In the genomic region with DNA sequence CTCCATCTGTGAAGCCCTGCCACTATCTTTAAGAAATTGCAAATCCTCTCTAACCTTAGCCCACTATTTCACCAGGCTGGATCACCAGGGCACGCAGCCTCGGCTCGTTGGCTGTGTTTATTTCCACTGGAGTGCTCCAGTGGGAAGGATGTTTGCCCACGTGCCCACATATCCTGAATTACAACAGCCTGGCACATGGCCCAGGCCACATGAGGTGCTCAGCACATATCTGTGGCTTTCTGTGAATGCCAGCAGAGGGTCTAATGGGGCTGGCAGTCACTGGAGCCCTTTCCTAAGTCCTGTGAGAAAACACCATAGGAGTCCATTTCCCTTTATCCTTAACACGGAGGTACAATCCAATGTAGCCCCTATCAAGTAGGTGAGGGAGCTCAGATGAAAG, we compare ENCODE assay signal across 26 mouse cellular contexts. TPM values are rescaled to one million over a fixed set of nuclear protein-coding genes. Genes with fewer than 3 reads are reported as not detected.
DNase-seq lines count a peak whose midpoint lies in the region; ATAC-seq and TF ChIP-seq lines count a peak whose summit lies in the region.
"Had no signal": no experiment of that assay in that cellular context is flagged by ENCODE, and none has a peak within 500 bp of the region (broad histone marks: within the 10 kb centered on the region; RNA-seq: fewer than 3 reads in every experiment).

No protein-coding gene starts in this region.

- H3K4me1 ChIP-seq in embryonic facial prominence, embryonic 14.5 days (ENCODE audit: control insufficient read depth, insufficient read depth, low read length), result peaks cover 7% of the 10 kb centered on the region; the same call in 1 of the 2 replicates
- peaks cover 8% of the 10 kb centered on the region for H3K4me1 ChIP-seq in embryonic facial prominence, embryonic 10.5 days
- no peaks in the 10 kb centered on the region for H3K4me1 ChIP-seq in midbrain, postnatal 0 days (ENCODE audit: insufficient read depth, low read length)

- TF ChIP-seq CTCF in midbrain, postnatal 0 days (IDR thresholded peaks at IDR 0.05), result no peak

- peaks cover 3% of the 10 kb centered on the region; the same call in 1 of the 2 replicates for H3K27me3 ChIP-seq in embryonic facial prominence, embryonic 14.5 days (replicated peaks; ENCODE audit: control insufficient read depth, insufficient read depth, low read length)
- no peaks in the 10 kb centered on the region for H3K27me3 ChIP-seq in embryonic facial prominence, embryonic 10.5 days (replicated peaks; ENCODE audit: low read depth, poor library complexity, severe bottlenecking)
- no peaks in the 10 kb centered on the region; the same call in 1 of the 2 replicates for H3K27me3 ChIP-seq in midbrain, postnatal 0 days (ENCODE audit: insufficient read depth, low read length)
- H3K27me3 ChIP-seq: lung, embryonic 15.5 days had no signal

- WGBS in embryonic facial prominence, embryonic 14.5 days, result 59% methylated on average over 5 of the region's 5 CpGs
- 78% methylated on average over 5 of the region's 5 CpGs for WGBS in embryonic facial prominence, embryonic 10.5 days
- WGBS in midbrain, postnatal 0 days, result 60% methylated on average over 5 of the region's 5 CpGs

- no peak overlapping the region for H3K9ac ChIP-seq in embryonic facial prominence, embryonic 14.5 days (ENCODE audit: low read depth, low read length)
- no peak overlapping the region for H3K9ac ChIP-seq in midbrain, postnatal 0 days (replicated peaks; ENCODE audit: low read length, poor library complexity, severe bottlenecking)
- H3K9ac ChIP-seq: lung, embryonic 15.5 days had no signal

- H3K27ac ChIP-seq in embryonic facial prominence, embryonic 14.5 days (replicated peaks; ENCODE audit: low read depth, low read length), result no peak overlapping the region
- no peak overlapping the region for H3K27ac ChIP-seq in embryonic facial prominence, embryonic 10.5 days (replicated peaks)
- no peak overlapping the region for H3K27ac ChIP-seq in midbrain, postnatal 0 days (ENCODE audit: low read depth, low read length)
- H3K27ac ChIP-seq: lung, embryonic 15.5 days had no signal

- no peaks in the 10 kb centered on the region for H3K36me3 ChIP-seq in embryonic facial prominence, embryonic 14.5 days (ENCODE audit: control insufficient read depth, insufficient read depth, low read length)
- H3K36me3 ChIP-seq in embryonic facial prominence, embryonic 10.5 days (replicated peaks), result no peaks in the 10 kb centered on the region
- H3K36me3 ChIP-seq in midbrain, postnatal 0 days (ENCODE audit: insufficient read depth, low read length), result no peaks in the 10 kb centered on the region
- H3K36me3 ChIP-seq: lung, embryonic 15.5 days had no signal

- no peak overlapping the region for H3K4me2 ChIP-seq in embryonic facial prominence, embryonic 14.5 days (ENCODE audit: low read depth, low read length)
- no peak overlapping the region for H3K4me2 ChIP-seq in midbrain, postnatal 0 days (ENCODE audit: low read depth, low read length, poor library complexity, severe bottlenecking)
- H3K4me2 ChIP-seq: liver, embryonic 11.5 days; lung, embryonic 15.5 days had no signal

- no peak for ATAC-seq in embryonic facial prominence, embryonic 14.5 days (ENCODE audit: low read depth)
- ATAC-seq in granulocyte monocyte progenitor cell, adult 5-6 weeks (replicated peaks; ENCODE audit: poor library complexity, severe bottlenecking), result peak; percentile 52
- ATAC-seq in midbrain, postnatal 0 days (ENCODE audit: low FRiP score), result no peak
- ATAC-seq: CD4-positive, CD25-positive, alpha-beta regulatory T cell, adult 4 months; forebrain, embryonic 16.5 days; midbrain, embryonic 16.5 days had no signal

- H3K4me3 ChIP-seq in embryonic facial prominence, embryonic 14.5 days (ENCODE audit: low read depth, low read length), result no peak overlapping the region
- H3K4me3 ChIP-seq in embryonic facial prominence, embryonic 10.5 days, result no peak overlapping the region
- H3K4me3 ChIP-seq in midbrain, postnatal 0 days (ENCODE audit: low read depth, low read length), result no peak overlapping the region
- H3K4me3 ChIP-seq: lung, embryonic 15.5 days had no signal

- H3K9me3 ChIP-seq in embryonic facial prominence, embryonic 14.5 days (ENCODE audit: control insufficient read depth, low read length), result no peaks in the 10 kb centered on the region
- H3K9me3 ChIP-seq in embryonic facial prominence, embryonic 10.5 days, result no peaks in the 10 kb centered on the region
- no peaks in the 10 kb centered on the region for H3K9me3 ChIP-seq in midbrain, postnatal 0 days (ENCODE audit: low read length)
- H3K9me3 ChIP-seq: lung, embryonic 15.5 days had no signal

- peak; percentile 28 for DNase-seq in embryonic facial prominence, embryonic 14.5 days (ENCODE audit: low spot score)
- no peak for DNase-seq in embryonic facial prominence, embryonic 10.5 days (ENCODE audit: low spot score)
- peak; percentile 69 for DNase-seq in Muller cell, postnatal 12 days (ENCODE audit: inconsistent ontology term)
- peak; percentile 79 for DNase-seq in lung, postnatal 36 days
- DNase-seq in midbrain, postnatal 0 days (ENCODE audit: low spot score), result no peak
- no peak for DNase-seq in gastrocnemius, postnatal 25 days
- DNase-seq in natural killer cell, adult 2 months (ENCODE audit: low spot score in 2 of 2), result no peak
- DNase-seq: cerebellum, adult 2 months; gastrocnemius, postnatal 36 days; kidney, adult 9 months; kidney, postnatal 25 days; right cerebral cortex, adult 18-20 months; thymus, postnatal 36 days had no signal

RNA-seq across cellular contexts. Expression of gene Ccn5, which starts 5.8 kb away (rescaled TPM):
- polyA plus RNA-seq in embryonic facial prominence, embryonic 14.5 days (2014; fragmentation: Nextera tagmentation; extraction: Ambion mirVana), result 1.0 and 3.0 TPM in 2 replicates
- 0.09 and 0.25 TPM in 2 replicates for polyA plus RNA-seq in embryonic facial prominence, embryonic 10.5 days (2016; fragmentation: Nextera tagmentation; extraction: Ambion mirVana)
- total RNA-seq in granulocyte monocyte progenitor cell, adult 5-6 weeks (2014; fragmentation: Nextera tagmentation), result not detected in 2 replicates
- total RNA-seq in granulocyte monocyte progenitor cell, adult 5-6 weeks (2017), result not detected in 2 replicates
- 0.19 and 0.22 TPM in 2 replicates for total RNA-seq in midbrain, postnatal 0 days (2014; rRNA removed)
- polyA plus RNA-seq in midbrain, postnatal 0 days (2015; fragmentation: Nextera tagmentation; extraction: Ambion mirVana), result 0.32 and 0.69 TPM in 2 replicates
- total RNA-seq in gastrocnemius, postnatal 25 days (2021), result 1 to 10 TPM in 1 of 2 experiments, under 1 TPM in 1; 0.20 to 1.3 TPM
- total RNA-seq: left cerebral cortex, adult 18-20 months had no signal
- polyA plus RNA-seq: CD4-positive, CD25-positive, alpha-beta regulatory T cell, adult 4 months; liver, embryonic 11.5 days; small intestine, adult 2 months had no signal

RNA-seq across cellular contexts. Expression of gene Kcnk15, which starts 27.0 kb away (rescaled TPM):
- not detected in 2 replicates for polyA plus RNA-seq in embryonic facial prominence, embryonic 14.5 days (2014; fragmentation: Nextera tagmentation; extraction: Ambion mirVana)
- not detected in 2 replicates for polyA plus RNA-seq in embryonic facial prominence, embryonic 10.5 days (2016; fragmentation: Nextera tagmentation; extraction: Ambion mirVana)
- not detected in 2 replicates for total RNA-seq in granulocyte monocyte progenitor cell, adult 5-6 weeks (2014; fragmentation: Nextera tagmentation)
- not detected in 2 replicates for total RNA-seq in granulocyte monocyte progenitor cell, adult 5-6 weeks (2017)
- total RNA-seq in midbrain, postnatal 0 days (2014; rRNA removed), result 0.11 TPM in 1 of 2 replicates, not detected in the other
- polyA plus RNA-seq in midbrain, postnatal 0 days (2015; fragmentation: Nextera tagmentation; extraction: Ambion mirVana), result 0.12 and 0.25 TPM in 2 replicates
- not detected for total RNA-seq in gastrocnemius, postnatal 25 days (2021)
- total RNA-seq: ES-E14; gastrocnemius, postnatal 36 days; layer of hippocampus, adult 8-10 months had no signal
- polyA plus RNA-seq: CD4-positive, CD25-positive, alpha-beta regulatory T cell, adult 4 months; forebrain, embryonic 16.5 days; heart, embryonic 16.5 days; hindbrain, embryonic 11.5 days; liver, embryonic 11.5 days; lung, embryonic 15.5 days; neural tube, embryonic 11.5 days; small intestine, adult 2 months had no signal

Comparison
In these comparisons a context has a peak if more than half of its experiments do, and no peak if none do; other contexts are left out.
1. DNase-seq: peak in embryonic facial prominence, embryonic 14.5 days (single experiment), Muller cell, postnatal 12 days (single experiment) and lung, postnatal 36 days (single experiment); none in embryonic facial prominence, embryonic 10.5 days (single experiment), midbrain, postnatal 0 days (single experiment), gastrocnemius, postnatal 25 days (single experiment) and natural killer cell, adult 2 months (0 of 2).